Mouse (Mus musculus) limb, embryonic 11.5 days (tissue): Measurements from ENCODE around the gene Gm49368. TPM values are rescaled to one million over a fixed set of nuclear protein-coding genes. Genes with fewer than 3 reads are reported as not detected.
"Not testable (repeated sequence)": the region's sequence is repeated elsewhere in the genome, so short reads cannot be mapped to it uniquely, and the experiment has no call there.

Source experiments
- ATAC-seq: fragments of 200-750 bp; cut with Nextera tagmentation; 2 replicates; pipeline ENCODE4 v1.8.0; 2017; ENCODE audit warnings: low read depth; ENCODE audit not compliant: insufficient number of reproducible peaks, low FRiP score, low TSS enrichment
- DNase-seq: peaks from one replicate; pipeline ENCODE4 v3.0.0-alpha.2; 2015; ENCODE audit warnings: low spot score
- H3K27ac ChIP-seq: fragments of 300-500 bp; sonication (generic); replicated peaks from 2 replicates; pipeline ENCODE4 v1.5.1; 2014; ENCODE audit warnings: low read depth, mild to moderate bottlenecking, low read length
- H3K27me3 ChIP-seq: fragments of 300-500 bp; sonication (generic); 2 replicates; pipeline ENCODE4 v1.6.1; 2014; ENCODE audit warnings: mild to moderate bottlenecking, low read length, mixed read lengths; ENCODE audit not compliant: control insufficient read depth, insufficient read depth
- H3K36me3 ChIP-seq: fragments of 300-500 bp; sonication (generic); 2 replicates; pipeline ENCODE4 v1.6.1; 2014; ENCODE audit warnings: mild to moderate bottlenecking, low read length, moderate library complexity, mixed read lengths; ENCODE audit not compliant: control insufficient read depth, insufficient read depth
- H3K4me1 ChIP-seq: fragments of 300-500 bp; sonication (generic); 2 replicates; pipeline ENCODE4 v1.6.1; 2014; ENCODE audit warnings: low read length, mixed read lengths; ENCODE audit not compliant: control insufficient read depth, insufficient read depth
- H3K4me2 ChIP-seq: fragments of 300-500 bp; sonication (generic); 2 replicates; pipeline ENCODE4 v1.6.1; 2014; ENCODE audit warnings: low read depth, mild to moderate bottlenecking, moderate library complexity; ENCODE audit not compliant: severe bottlenecking
- H3K4me3 ChIP-seq: fragments of 300-500 bp; sonication (generic); 2 replicates; pipeline ENCODE4 v1.5.1; 2014; ENCODE audit warnings: low read depth, low read length
- H3K9ac ChIP-seq: fragments of 300-500 bp; sonication (generic); 2 replicates; pipeline ENCODE4 v1.6.1; 2014; ENCODE audit warnings: mild to moderate bottlenecking, low read length
- H3K9me3 ChIP-seq: fragments of 300-500 bp; sonication (generic); 2 replicates; pipeline ENCODE4 v1.6.1; 2016; ENCODE audit warnings: low read length; ENCODE audit not compliant: control insufficient read depth
- WGBS: fragments of 180-500 bp; shearing (Covaris S2); extraction: QIAGEN DNeasy Blood & Tissue Kit; methylation state at CpG from one replicate; pipeline ENCODE4 v1.1.7; 2014; 5-methylcytosine and 5-hydroxymethylcytosine counted together
- polyA plus RNA-seq: library from polyadenylated mRNA; unstranded; fragments of >200 nt; fragmentation: Nextera tagmentation; extraction: Ambion mirVana; gene quantifications from 2 replicates; pipeline ENCODE4 v1.2.1, GENCODE M21; 2014

Gene Gm49368
- polyA plus RNA-seq, 1 experiment from 2014 or later: not detected

DNA sequence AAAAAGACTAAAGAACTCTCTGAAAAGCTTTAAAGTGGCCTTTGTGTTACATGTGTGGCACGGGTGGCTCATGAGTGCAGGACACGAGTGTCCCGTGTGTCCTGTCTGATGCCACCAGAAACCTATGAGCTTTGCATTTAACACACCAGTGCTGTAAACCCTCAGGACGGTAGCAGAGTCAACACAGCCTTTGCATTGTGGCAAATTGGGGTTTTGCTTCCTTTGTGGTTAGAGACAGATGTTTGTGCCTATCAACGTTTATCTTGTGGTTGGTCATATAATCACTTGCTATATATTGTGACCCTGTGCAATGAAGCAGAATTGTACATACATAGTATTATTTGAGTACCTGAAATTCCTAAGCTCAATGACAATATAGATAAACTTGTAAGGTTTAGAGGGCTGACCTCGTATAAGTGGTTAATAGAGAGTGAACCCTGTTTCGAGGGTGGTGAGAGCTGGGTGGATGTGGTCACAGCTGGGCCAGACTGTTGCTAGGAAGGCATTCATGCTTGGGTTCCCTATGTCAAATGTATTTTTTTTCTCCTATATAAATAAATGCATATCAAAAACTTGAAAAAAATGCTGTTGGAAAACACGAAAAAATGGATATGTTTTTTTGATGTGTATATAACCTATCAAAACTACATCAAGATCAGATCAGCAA is 96.3 kb downstream of the Gm49368 start:
- ATAC-seq, H3K27ac ChIP-seq: not testable (repeated sequence)
- WGBS: 71% methylated on average over 7 of the region's 8 CpGs

DNA sequence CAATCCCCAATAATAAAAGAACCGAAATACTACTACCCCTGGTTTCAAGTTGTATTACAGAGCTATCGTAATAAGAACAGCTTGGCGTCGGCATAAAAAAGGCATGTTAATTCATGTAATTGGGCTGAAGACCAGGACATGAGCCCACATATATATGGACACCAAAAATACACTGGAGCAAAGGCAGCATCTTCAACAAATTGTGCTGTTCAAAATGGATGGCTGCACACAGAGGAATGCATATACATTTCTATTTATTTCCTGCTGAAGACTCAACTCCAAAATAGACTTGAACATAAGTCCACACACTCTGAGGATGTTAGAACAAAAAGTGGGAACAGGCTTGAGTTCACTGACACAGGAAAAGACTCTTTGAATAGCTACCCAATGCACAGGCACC is 101.5 kb downstream of the Gm49368 start:
- no peak for DNase-seq
- no peak overlapping the region for H3K27ac ChIP-seq
- no peaks in the 10 kb centered on the region for H3K9me3 ChIP-seq
- no peak for ATAC-seq
- H3K9ac ChIP-seq: no peak overlapping the region
- 97% methylated on average over 4 of the region's 4 CpGs for WGBS
- no peaks in the 10 kb centered on the region for H3K36me3 ChIP-seq
- no peaks in the 10 kb centered on the region for H3K4me1 ChIP-seq
- H3K4me3 ChIP-seq: no peak overlapping the region
- no peak overlapping the region for H3K4me2 ChIP-seq
- H3K27me3 ChIP-seq: no peaks in the 10 kb centered on the region

More for the DNA sequence above, 96.3 kb downstream of the Gm49368 start:
- not testable (repeated sequence) for H3K36me3 ChIP-seq, H3K4me3 ChIP-seq, H3K4me1 ChIP-seq, H3K4me2 ChIP-seq, DNase-seq, H3K9ac ChIP-seq, H3K27me3 ChIP-seq, H3K9me3 ChIP-seq

DNA sequence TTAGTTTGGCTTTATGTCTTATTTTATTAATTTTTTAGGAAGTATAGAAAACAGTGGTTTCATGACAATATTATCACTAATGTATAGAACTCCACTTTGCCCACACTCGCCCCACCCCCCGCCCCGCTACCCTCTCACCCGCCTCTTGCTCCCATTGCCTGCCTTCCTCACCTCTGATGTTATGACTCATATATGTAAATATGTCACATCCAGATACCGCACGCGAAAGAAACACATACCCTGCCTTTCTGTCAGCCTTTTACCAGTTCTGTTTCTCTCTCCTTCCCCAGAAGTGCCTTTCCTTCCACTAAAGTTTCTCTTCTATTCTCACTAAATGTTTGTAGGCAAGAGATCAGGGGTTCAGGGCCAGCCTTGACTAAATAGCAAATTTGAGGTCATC is 103.9 kb downstream of the Gm49368 start:
- no peak overlapping the region for H3K4me2 ChIP-seq
- no peaks in the 10 kb centered on the region for H3K4me1 ChIP-seq
- no peak overlapping the region for H3K9ac ChIP-seq
- H3K27ac ChIP-seq: no peak overlapping the region
- WGBS: 91% methylated on average over 7 of the region's 7 CpGs
- no peaks in the 10 kb centered on the region for H3K36me3 ChIP-seq
- DNase-seq (no peak), ATAC-seq (no peak)
- H3K27me3 ChIP-seq: no peaks in the 10 kb centered on the region
- no peak overlapping the region for H3K4me3 ChIP-seq
- H3K9me3 ChIP-seq: no peaks in the 10 kb centered on the region

DNA sequence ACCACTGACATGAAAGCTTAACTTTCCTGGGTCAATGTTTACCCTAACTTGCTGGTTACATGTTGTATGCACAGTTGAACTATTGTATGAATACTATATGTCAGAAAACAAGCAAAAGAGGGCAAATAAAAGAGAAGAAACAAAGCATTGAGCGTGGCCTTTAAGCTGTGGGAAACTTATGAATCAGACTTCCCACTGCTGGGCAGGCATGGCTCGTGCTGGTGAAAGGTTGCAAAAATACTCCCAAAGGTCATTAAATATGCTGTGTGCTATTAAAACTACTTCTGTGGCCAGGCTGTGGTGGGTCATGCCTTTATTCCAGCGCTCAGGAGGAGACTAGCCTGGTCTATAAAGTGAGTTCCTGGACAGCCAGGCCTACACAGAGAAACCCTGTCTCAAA is 107.5 kb downstream of the Gm49368 start:
- H3K9ac ChIP-seq: no peak overlapping the region
- no peak overlapping the region for H3K4me2 ChIP-seq
- no peaks in the 10 kb centered on the region for H3K27me3 ChIP-seq
- H3K4me1 ChIP-seq: no peaks in the 10 kb centered on the region
- WGBS: 68% methylated on average over 3 of the region's 3 CpGs
- no peak for DNase-seq
- no peaks in the 10 kb centered on the region for H3K9me3 ChIP-seq
- no peak overlapping the region for H3K4me3 ChIP-seq
- no peak for ATAC-seq
- H3K27ac ChIP-seq: no peak overlapping the region
- H3K36me3 ChIP-seq: no peaks in the 10 kb centered on the region

Other genes with a start within 250 kb of the Gm49368 start
- gene Stx4a, start 238.4 kb upstream of the Gm49368 start, polyA plus RNA-seq: 16.0 and 17.3 TPM in 2 replicates
- 6.7 and 8.0 TPM in 2 replicates for gene Stx1b, start 238.1 kb upstream of the Gm49368 start, polyA plus RNA-seq
- 15.8 and 21.2 TPM in 2 replicates for gene Zfp646, start 186.5 kb upstream of the Gm49368 start, polyA plus RNA-seq
- gene Zfp668, start 185.9 kb upstream of the Gm49368 start, polyA plus RNA-seq: 27.7 and 28.9 TPM in 2 replicates
- 0.85 and 0.92 TPM in 2 replicates for gene Prss53, start 171.7 kb upstream of the Gm49368 start, polyA plus RNA-seq
- not detected in 2 replicates for gene Gm21974, start 167.2 kb upstream of the Gm49368 start, polyA plus RNA-seq
- gene Vkorc1, start 167.1 kb upstream of the Gm49368 start, polyA plus RNA-seq: 63.1 and 66.6 TPM in 2 replicates
- 124 TPM in 2 replicates for gene Bckdk, start 158.6 kb upstream of the Gm49368 start, polyA plus RNA-seq
- 48.2 and 53.7 TPM in 2 replicates for gene Kat8, start 150.2 kb upstream of the Gm49368 start, polyA plus RNA-seq
- 4.0 and 5.0 TPM in 2 replicates for gene Prss8, start 132.6 kb upstream of the Gm49368 start, polyA plus RNA-seq
- gene Prss36, start 116.0 kb upstream of the Gm49368 start, polyA plus RNA-seq: 11.5 and 13.3 TPM in 2 replicates
- gene Fus, start 95.2 kb upstream of the Gm49368 start, polyA plus RNA-seq: 62.7 and 63.1 TPM in 2 replicates
- 6.7 and 6.9 TPM in 2 replicates for gene Pycard, start 68.8 kb upstream of the Gm49368 start, polyA plus RNA-seq
- 0.10 and 0.20 TPM in 2 replicates for gene Trim72, start 58.7 kb upstream of the Gm49368 start, polyA plus RNA-seq
- 0.18 and 0.28 TPM in 2 replicates for gene Itgam, start within 50 bp of the Gm49368 start, polyA plus RNA-seq
- not detected in 2 replicates for gene Itgax, start 66.9 kb downstream of the Gm49368 start, polyA plus RNA-seq
- gene Itgad, start 91.7 kb downstream of the Gm49368 start, polyA plus RNA-seq: 0.16 TPM in 1 of 2 replicates, not detected in the other
- gene Cox6a2, start 143.7 kb downstream of the Gm49368 start, polyA plus RNA-seq: 0.70 and 0.92 TPM in 2 replicates
- 9.7 and 10.0 TPM in 2 replicates for gene Armc5, start 174.7 kb downstream of the Gm49368 start, polyA plus RNA-seq
- gene 9130023H24Rik, start 175.3 kb downstream of the Gm49368 start, polyA plus RNA-seq: 10.2 and 11.4 TPM in 2 replicates
- 14.3 and 15.6 TPM in 2 replicates for gene Tgfb1i1, start 184.1 kb downstream of the Gm49368 start, polyA plus RNA-seq
- not detected in 2 replicates for gene Slc5a2, start 203.0 kb downstream of the Gm49368 start, polyA plus RNA-seq
- 25.4 and 31.0 TPM in 2 replicates for gene BC017158, start 235.5 kb downstream of the Gm49368 start, polyA plus RNA-seq